Mouse (Mus musculus) midbrain, embryonic 16.5 days (tissue): ENCODE measurements at regions not wholly inside any gene's neighbourhood (a gene's known extent, or its start where the extent isn't known, plus 50 kb on each side); places are given as distances from the start of the nearest gene placed in this dataset.

Experiments
- ATAC-seq: fragments of 200-750 bp; cut with Nextera tagmentation; 2 replicates; pipeline ENCODE4 v1.8.0; 2017; ENCODE audit warnings: moderate TSS enrichment
- H3K27ac ChIP-seq: fragments of 300-500 bp; sonication (generic); 2 replicates; pipeline ENCODE4 v1.5.1; 2014; ENCODE audit warnings: mild to moderate bottlenecking, low read length, mixed read lengths
- H3K27me3 ChIP-seq: fragments of 300-500 bp; sonication (generic); 2 replicates; pipeline ENCODE4 v1.6.1; 2014; ENCODE audit warnings: low read depth, low read length, mixed read lengths; ENCODE audit not compliant: control insufficient read depth, insufficient read depth
- H3K36me3 ChIP-seq: fragments of 300-500 bp; sonication (generic); 2 replicates; pipeline ENCODE4 v1.6.1; 2014; ENCODE audit warnings: mild to moderate bottlenecking, low read length, moderate library complexity, mixed read lengths; ENCODE audit not compliant: control insufficient read depth, insufficient read depth
- H3K4me1 ChIP-seq: fragments of 300-500 bp; sonication (generic); 2 replicates; pipeline ENCODE4 v1.6.1; 2014; ENCODE audit warnings: mild to moderate bottlenecking, low read length, mixed read lengths; ENCODE audit not compliant: control insufficient read depth, insufficient read depth
- H3K4me2 ChIP-seq: fragments of 300-500 bp; sonication (generic); 2 replicates; pipeline ENCODE4 v1.6.1; 2014; ENCODE audit warnings: mild to moderate bottlenecking, low read length, mixed read lengths
- H3K4me3 ChIP-seq: fragments of 300-500 bp; sonication (generic); 2 replicates; pipeline ENCODE4 v1.5.1; 2014; ENCODE audit warnings: low read depth, mild to moderate bottlenecking, low read length, moderate library complexity, mixed read lengths
- H3K9ac ChIP-seq: fragments of 300-500 bp; sonication (generic); 2 replicates; pipeline ENCODE4 v1.6.1; 2014; ENCODE audit warnings: low read depth, low read length, mixed read lengths
- H3K9me3 ChIP-seq: fragments of 300-500 bp; sonication (generic); replicated peaks from 2 replicates; pipeline ENCODE4 v1.6.1; 2014; ENCODE audit warnings: mild to moderate bottlenecking, low read length, mixed read lengths; ENCODE audit not compliant: control insufficient read depth, poor library complexity, severe bottlenecking
- WGBS: fragments of 180-500 bp; shearing (Covaris S2); extraction: QIAGEN DNeasy Blood & Tissue Kit; methylation state at CpG from one replicate; pipeline ENCODE4 v1.1.7; 2014; 5-methylcytosine and 5-hydroxymethylcytosine counted together

GRCm38 (mm10) chr2:159539261-159539660 lies 744.7 kb downstream of the Dhx35 start:
- H3K4me3 ChIP-seq, result no peak overlapping the region
- no peak overlapping the region for H3K4me2 ChIP-seq
- H3K27me3 ChIP-seq, result no peaks in the 10 kb centered on the region
- H3K9ac ChIP-seq, result no peak overlapping the region
- no peaks in the 10 kb centered on the region for H3K36me3 ChIP-seq
- ATAC-seq, result no peak
- no peak overlapping the region for H3K27ac ChIP-seq
- no peaks in the 10 kb centered on the region for H3K9me3 ChIP-seq
- no peaks in the 10 kb centered on the region for H3K4me1 ChIP-seq

- no peak for ATAC-seq
- Histone ChIP-seq H3K4me3 (no peak overlapping the region), H3K9me3 (no peaks in the 10 kb centered on the region), H3K36me3 (no peaks in the 10 kb centered on the region), H3K27me3 (no peaks in the 10 kb centered on the region), H3K4me1 (no peaks in the 10 kb centered on the region), H3K9ac (no peak overlapping the region), H3K4me2 (no peak overlapping the region), H3K27ac (no peak overlapping the region)
- 93% methylated on average over 3 of the region's 3 CpGs for WGBS
Measured at GRCm38 (mm10) chr2:159557567-159557966, 763.0 kb downstream of the Dhx35 start.

- Histone ChIP-seq H3K4me1 (no peaks in the 10 kb centered on the region), H3K9me3 (no peaks in the 10 kb centered on the region), H3K4me2 (no peak overlapping the region), H3K9ac (no peak overlapping the region), H3K36me3 (no peaks in the 10 kb centered on the region), H3K4me3 (no peak overlapping the region), H3K27ac (no peak overlapping the region), H3K27me3 (no peaks in the 10 kb centered on the region)
- 90% methylated on average over 4 of the region's 4 CpGs for WGBS
- no peak for ATAC-seq
Measured at GRCm38 (mm10) chr2:159565255-159565654, 768.7 kb downstream of the Gm826 start.

GRCm38 (mm10) chr2:159565921-159566320 lies 768.0 kb downstream of the Gm826 start:
- ATAC-seq, result no peak
- Histone ChIP-seq H3K4me2 (no peak overlapping the region), H3K27ac (no peak overlapping the region), H3K36me3 (no peaks in the 10 kb centered on the region), H3K9ac (no peak overlapping the region), H3K9me3 (no peaks in the 10 kb centered on the region), H3K4me1 (no peaks in the 10 kb centered on the region), H3K4me3 (no peak overlapping the region), H3K27me3 (no peaks in the 10 kb centered on the region)
- WGBS, result 84% methylated on average over 5 of the region's 5 CpGs

- no peaks in the 10 kb centered on the region for H3K27me3 ChIP-seq
- no peak overlapping the region for H3K9ac ChIP-seq
- H3K4me1 ChIP-seq, result no peaks in the 10 kb centered on the region
- ATAC-seq, result no peak
- H3K36me3 ChIP-seq, result no peaks in the 10 kb centered on the region
- H3K4me2 ChIP-seq, result no peak overlapping the region
- 71% methylated on average over 5 of the region's 5 CpGs for WGBS
- no peak overlapping the region for H3K27ac ChIP-seq
- H3K9me3 ChIP-seq, result no peaks in the 10 kb centered on the region
- no peak overlapping the region for H3K4me3 ChIP-seq
Measured at GRCm38 (mm10) chr2:159566461-159566860, 767.5 kb downstream of the Gm826 start.

- ATAC-seq, result no peak
- H3K36me3 ChIP-seq, result no peaks in the 10 kb centered on the region
- WGBS, result 79% methylated on average over 4 of the region's 4 CpGs
- H3K27me3 ChIP-seq, result no peaks in the 10 kb centered on the region
- no peak overlapping the region for H3K9ac ChIP-seq
- no peaks in the 10 kb centered on the region for H3K9me3 ChIP-seq
- no peak overlapping the region for H3K4me3 ChIP-seq
- H3K27ac ChIP-seq, result no peak overlapping the region
- H3K4me1 ChIP-seq, result no peaks in the 10 kb centered on the region
- H3K4me2 ChIP-seq, result no peak overlapping the region
Measured at GRCm38 (mm10) chr2:159568391-159568790, 765.6 kb downstream of the Gm826 start.

GRCm38 (mm10) chr2:159571862-159572261 lies 762.1 kb downstream of the Gm826 start:
- no peaks in the 10 kb centered on the region for H3K27me3 ChIP-seq
- 86% methylated on average over 2 of the region's 2 CpGs for WGBS
- H3K4me1 ChIP-seq, result no peaks in the 10 kb centered on the region
- H3K27ac ChIP-seq, result no peak overlapping the region
- no peak overlapping the region for H3K9ac ChIP-seq
- H3K36me3 ChIP-seq, result no peaks in the 10 kb centered on the region
- no peak overlapping the region for H3K4me2 ChIP-seq
- no peak for ATAC-seq
- no peaks in the 10 kb centered on the region for H3K9me3 ChIP-seq
- no peak overlapping the region for H3K4me3 ChIP-seq

GRCm38 (mm10) chr2:159575271-159575670 lies 758.7 kb downstream of the Gm826 start:
- Histone ChIP-seq H3K36me3 (no peaks in the 10 kb centered on the region), H3K4me3 (no peak overlapping the region), H3K4me1 (no peaks in the 10 kb centered on the region), H3K27ac (no peak overlapping the region), H3K9ac (no peak overlapping the region), H3K27me3 (no peaks in the 10 kb centered on the region), H3K9me3 (no peaks in the 10 kb centered on the region), H3K4me2 (no peak overlapping the region)
- WGBS, result 83% methylated on average over 5 of the region's 5 CpGs
- no peak for ATAC-seq

- no peak overlapping the region for H3K4me2 ChIP-seq
- 57% methylated on average over 8 of the region's 8 CpGs for WGBS
- no peak overlapping the region for H3K9ac ChIP-seq
- no peaks in the 10 kb centered on the region for H3K27me3 ChIP-seq
- H3K4me3 ChIP-seq, result no peak overlapping the region
- no peaks in the 10 kb centered on the region for H3K36me3 ChIP-seq
- H3K9me3 ChIP-seq, result no peaks in the 10 kb centered on the region
- no peak for ATAC-seq
- no peak overlapping the region for H3K27ac ChIP-seq
- no peaks in the 10 kb centered on the region for H3K4me1 ChIP-seq
Measured at GRCm38 (mm10) chr2:159583103-159583502, 750.9 kb downstream of the Gm826 start.

- H3K4me2 ChIP-seq, result no peak overlapping the region
Measured at GRCm38 (mm10) chr2:159584641-159585040, 749.3 kb downstream of the Gm826 start.

More at GRCm38 (mm10) chr2:159584641-159585040, 749.3 kb downstream of the Gm826 start:
- Histone ChIP-seq H3K36me3 (no peaks in the 10 kb centered on the region), H3K4me1 (no peaks in the 10 kb centered on the region), H3K27me3 (no peaks in the 10 kb centered on the region), H3K9me3 (no peaks in the 10 kb centered on the region), H3K4me3 (no peak overlapping the region), H3K27ac (no peak overlapping the region), H3K9ac (no peak overlapping the region)
- no peak for ATAC-seq
